Mouse (Mus musculus): ENCODE results near the gene Cadm1. TPM values are rescaled to one million over a fixed set of nuclear protein-coding genes. Genes with fewer than 3 reads are reported as not detected.

Cadm1 gene
- polyA plus RNA-seq, 1 experiment from 2014 or later, result 20.9 TPM

GRCm38 (mm10) chr9:47628550-47628949 lies 98.6 kb downstream of the Cadm1 start:
- no peaks in the 10 kb centered on the region for H3K36me3 ChIP-seq (ENCODE audit: control insufficient read depth, insufficient read depth)
- no peaks in the 10 kb centered on the region for H3K27me3 ChIP-seq (replicated peaks; ENCODE audit: control insufficient read depth, insufficient read depth, low read length)
- H3K9ac ChIP-seq (ENCODE audit: low read depth, low read length), result no peak overlapping the region
- no peak overlapping the region for H3K4me2 ChIP-seq (replicated peaks; ENCODE audit: low read depth)
- H3K4me3 ChIP-seq (ENCODE audit: low read depth, low read length), result no peak overlapping the region
- WGBS, result 80% methylated on average over 1 of the region's 1 CpGs
- no peak overlapping the region for H3K27ac ChIP-seq (ENCODE audit: low read depth, low read length)
- no peaks in the 10 kb centered on the region for H3K9me3 ChIP-seq (ENCODE audit: control insufficient read depth)
- H3K4me1 ChIP-seq (replicated peaks; ENCODE audit: control insufficient read depth, insufficient read depth, low read length), result no peaks in the 10 kb centered on the region
- ATAC-seq, result no peak
- no peak for TF ChIP-seq CTCF (IDR thresholded peaks at IDR 0.05; ENCODE audit: low read depth)

- no peak for TF ChIP-seq CTCF (IDR thresholded peaks at IDR 0.05; ENCODE audit: low read depth)
- ATAC-seq, result no peak
Observed at GRCm38 (mm10) chr9:47634695-47635094, 104.7 kb downstream of the Cadm1 start.

DNA sequence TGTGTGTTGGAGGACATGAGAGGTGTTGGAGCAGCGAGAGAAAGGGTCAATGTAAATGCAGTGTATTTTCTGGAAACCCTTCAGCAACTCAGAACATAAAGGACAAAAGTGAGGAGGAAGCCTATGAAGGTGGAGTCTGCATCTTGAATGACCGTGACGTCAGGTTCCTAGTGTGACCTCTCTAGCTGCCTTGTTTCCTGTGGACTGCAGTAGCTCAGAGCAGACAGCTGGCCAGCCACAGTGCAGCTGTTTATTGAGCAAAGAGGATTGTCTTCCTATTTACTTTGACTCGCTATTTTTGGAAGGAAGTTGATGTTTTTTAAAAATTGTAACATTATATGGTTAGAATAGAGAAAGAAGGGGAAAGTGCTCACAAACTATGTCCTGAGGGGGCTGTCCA lies 112.7 kb downstream of the Cadm1 start:
- no peak for ATAC-seq
- H3K4me3 ChIP-seq (ENCODE audit: low read depth, low read length), result no peak overlapping the region
- H3K4me2 ChIP-seq (replicated peaks; ENCODE audit: low read depth), result no peak overlapping the region
- no peaks in the 10 kb centered on the region for H3K36me3 ChIP-seq (ENCODE audit: control insufficient read depth, insufficient read depth)
- H3K9me3 ChIP-seq (ENCODE audit: control insufficient read depth), result no peaks in the 10 kb centered on the region
- no peak overlapping the region for H3K27ac ChIP-seq (ENCODE audit: low read depth, low read length)
- whole genome bisulfite sequencing, result 50% methylated on average over 4 of the region's 4 CpGs
- TF ChIP-seq CTCF (IDR thresholded peaks at IDR 0.05; ENCODE audit: low read depth), result no peak
- no peaks in the 10 kb centered on the region for H3K27me3 ChIP-seq (replicated peaks; ENCODE audit: control insufficient read depth, insufficient read depth, low read length)
- no peaks in the 10 kb centered on the region for H3K4me1 ChIP-seq (replicated peaks; ENCODE audit: control insufficient read depth, insufficient read depth, low read length)
- H3K9ac ChIP-seq (ENCODE audit: low read depth, low read length), result no peak overlapping the region

More at GRCm38 (mm10) chr9:47634695-47635094, 104.7 kb downstream of the Cadm1 start:
- no peak overlapping the region for H3K4me2 ChIP-seq (replicated peaks; ENCODE audit: low read depth)
- WGBS, result 44% methylated on average over 3 of the region's 3 CpGs
- no peak overlapping the region for H3K9ac ChIP-seq (ENCODE audit: low read depth, low read length)
- H3K9me3 ChIP-seq (ENCODE audit: control insufficient read depth), result no peaks in the 10 kb centered on the region
- H3K4me1 ChIP-seq (replicated peaks; ENCODE audit: control insufficient read depth, insufficient read depth, low read length), result no peaks in the 10 kb centered on the region
- H3K27me3 ChIP-seq (replicated peaks; ENCODE audit: control insufficient read depth, insufficient read depth, low read length), result no peaks in the 10 kb centered on the region
- no peaks in the 10 kb centered on the region for H3K36me3 ChIP-seq (ENCODE audit: control insufficient read depth, insufficient read depth)
- H3K4me3 ChIP-seq (ENCODE audit: low read depth, low read length), result no peak overlapping the region
- no peak overlapping the region for H3K27ac ChIP-seq (ENCODE audit: low read depth, low read length)

GRCm38 (mm10) chr9:47645056-47645455 lies 115.1 kb downstream of the Cadm1 start:
- Histone ChIP-seq H3K4me3 (ENCODE audit: low read depth, low read length) (no peak overlapping the region), H3K9me3 (ENCODE audit: control insufficient read depth) (no peaks in the 10 kb centered on the region), H3K4me1 (replicated peaks; ENCODE audit: control insufficient read depth, insufficient read depth, low read length) (no peaks in the 10 kb centered on the region), H3K4me2 (replicated peaks; ENCODE audit: low read depth) (no peak overlapping the region), H3K27me3 (replicated peaks; ENCODE audit: control insufficient read depth, insufficient read depth, low read length) (no peaks in the 10 kb centered on the region), H3K27ac (ENCODE audit: low read depth, low read length) (no peak overlapping the region), H3K36me3 (ENCODE audit: control insufficient read depth, insufficient read depth) (no peaks in the 10 kb centered on the region), H3K9ac (ENCODE audit: low read depth, low read length) (no peak overlapping the region)
- no peak for TF ChIP-seq CTCF (IDR thresholded peaks at IDR 0.05; ENCODE audit: low read depth)
- WGBS, result 80% methylated on average over 2 of the region's 2 CpGs
- no peak for ATAC-seq

DNA sequence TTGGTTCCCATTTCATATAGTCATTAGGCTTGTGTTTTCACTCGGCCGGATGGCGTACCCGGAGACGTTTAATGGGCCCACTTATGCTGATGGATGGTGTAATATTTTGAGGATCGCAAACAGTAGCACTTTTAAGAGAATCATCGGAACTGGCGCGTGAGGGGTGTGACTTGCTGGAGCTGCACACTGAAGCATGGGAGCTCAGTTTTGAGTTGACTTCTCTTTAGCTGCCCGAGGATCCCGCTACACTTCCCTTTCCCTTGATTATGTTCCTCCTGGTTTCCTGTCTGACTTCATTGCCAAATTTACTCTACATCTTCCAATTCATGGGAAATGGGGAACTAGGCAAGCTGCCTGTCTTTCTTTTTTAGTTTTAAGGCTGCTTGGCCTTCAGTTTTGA lies 121.5 kb downstream of the Cadm1 start:
- WGBS, result 67% methylated on average over 11 of the region's 11 CpGs

GRCm38 (mm10) chr9:47652203-47652602 lies 122.2 kb downstream of the Cadm1 start:
- ATAC-seq, result no peak
- Histone ChIP-seq H3K36me3 (ENCODE audit: control insufficient read depth, insufficient read depth) (no peaks in the 10 kb centered on the region), H3K4me1 (replicated peaks; ENCODE audit: control insufficient read depth, insufficient read depth, low read length) (no peaks in the 10 kb centered on the region), H3K9ac (ENCODE audit: low read depth, low read length) (no peak overlapping the region), H3K4me2 (replicated peaks; ENCODE audit: low read depth) (no peak overlapping the region), H3K27me3 (replicated peaks; ENCODE audit: control insufficient read depth, insufficient read depth, low read length) (no peaks in the 10 kb centered on the region), H3K4me3 (ENCODE audit: low read depth, low read length) (no peak overlapping the region), H3K27ac (ENCODE audit: low read depth, low read length) (no peak overlapping the region), H3K9me3 (ENCODE audit: control insufficient read depth) (no peaks in the 10 kb centered on the region)
- TF ChIP-seq CTCF (IDR thresholded peaks at IDR 0.05; ENCODE audit: low read depth), result no peak
- WGBS, result 79% methylated on average over 5 of the region's 5 CpGs

More for the DNA sequence above, 121.5 kb downstream of the Cadm1 start:
- no peak for TF ChIP-seq CTCF (IDR thresholded peaks at IDR 0.05; ENCODE audit: low read depth)
- no peaks in the 10 kb centered on the region for H3K4me1 ChIP-seq (replicated peaks; ENCODE audit: control insufficient read depth, insufficient read depth, low read length)
- no peak for ATAC-seq
- no peaks in the 10 kb centered on the region for H3K9me3 ChIP-seq (ENCODE audit: control insufficient read depth)
- no peak overlapping the region for H3K9ac ChIP-seq (ENCODE audit: low read depth, low read length)
- no peaks in the 10 kb centered on the region for H3K36me3 ChIP-seq (ENCODE audit: control insufficient read depth, insufficient read depth)
- H3K4me2 ChIP-seq (replicated peaks; ENCODE audit: low read depth), result no peak overlapping the region
- no peak overlapping the region for H3K27ac ChIP-seq (ENCODE audit: low read depth, low read length)
- H3K27me3 ChIP-seq (replicated peaks; ENCODE audit: control insufficient read depth, insufficient read depth, low read length), result no peaks in the 10 kb centered on the region
- H3K4me3 ChIP-seq (ENCODE audit: low read depth, low read length), result no peak overlapping the region

DNA sequence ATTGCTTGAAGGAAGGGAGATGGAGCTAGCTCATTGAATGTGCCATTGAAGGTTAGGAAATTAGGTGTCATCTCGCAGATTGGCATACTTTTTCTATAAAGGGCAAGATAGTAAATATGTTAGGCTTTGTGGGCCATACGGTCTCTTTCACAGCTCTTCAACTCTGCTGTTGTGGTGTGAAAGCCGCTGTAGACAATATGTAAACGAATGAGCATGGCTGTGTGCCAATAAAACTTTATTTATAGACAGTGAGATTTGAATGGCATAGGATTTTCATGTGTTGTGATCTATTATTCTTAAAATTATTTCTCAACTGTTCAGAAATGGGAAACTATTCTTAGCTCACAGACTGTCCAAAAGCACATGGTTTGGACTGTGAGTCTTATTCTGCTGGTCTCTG lies 123.0 kb downstream of the Cadm1 start:
- WGBS, result 72% methylated on average over 4 of the region's 4 CpGs
- Histone ChIP-seq H3K4me2 (replicated peaks; ENCODE audit: low read depth) (no peak overlapping the region), H3K4me1 (replicated peaks; ENCODE audit: control insufficient read depth, insufficient read depth, low read length) (no peaks in the 10 kb centered on the region), H3K4me3 (ENCODE audit: low read depth, low read length) (no peak overlapping the region), H3K9ac (ENCODE audit: low read depth, low read length) (no peak overlapping the region), H3K9me3 (ENCODE audit: control insufficient read depth) (no peaks in the 10 kb centered on the region), H3K27me3 (replicated peaks; ENCODE audit: control insufficient read depth, insufficient read depth, low read length) (no peaks in the 10 kb centered on the region), H3K27ac (ENCODE audit: low read depth, low read length) (no peak overlapping the region), H3K36me3 (ENCODE audit: control insufficient read depth, insufficient read depth) (no peaks in the 10 kb centered on the region)
- TF ChIP-seq CTCF (IDR thresholded peaks at IDR 0.05; ENCODE audit: low read depth), result no peak
- ATAC-seq, result no peak
